Mouse (Mus musculus): ENCODE data around the gene BC048507. TPM values are rescaled to one million over a fixed set of nuclear protein-coding genes. Genes with fewer than 3 reads are reported as not detected.
"Not testable (repeated sequence)": the region's sequence is repeated elsewhere in the genome, so short reads cannot be mapped to it uniquely, and the experiment has no call there.

The BC048507 gene
- polyA plus RNA-seq (2015; fragmentation: Nextera tagmentation; extraction: Ambion mirVana) = not detected in 2 replicates

DNA sequence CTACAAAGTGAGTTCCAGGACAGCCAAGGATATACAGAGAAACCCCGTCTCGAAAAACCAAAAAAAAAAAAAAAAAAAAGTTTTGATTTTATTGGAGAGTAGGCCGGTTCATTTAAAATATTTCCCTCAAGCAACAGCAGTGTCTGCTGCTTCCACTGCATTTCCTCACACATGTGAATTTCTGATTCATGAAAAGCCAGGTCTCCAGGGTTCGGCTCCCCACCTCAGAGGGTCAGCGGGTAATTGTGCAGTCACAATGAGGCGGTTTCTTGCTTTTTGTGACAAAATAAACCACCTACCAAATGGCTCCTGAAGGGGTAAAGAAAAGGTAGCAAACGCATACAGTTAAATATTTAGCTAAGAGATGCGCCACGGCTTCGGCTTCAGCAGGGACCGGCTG lies at the start of gene BC048507:
Gene BC048507, plus strand, starts transcription at position 301 of the 400 bp plus-strand sequence.
- H3K9me3 ChIP-seq = no peaks in the 10 kb centered on the region
- no peak within 1 kb of the TSS for H3K4me3 ChIP-seq
- no peaks in the 10 kb centered on the region for H3K27me3 ChIP-seq
- no peaks in the 10 kb centered on the region for H3K4me1 ChIP-seq
- no peak for ATAC-seq (ENCODE audit: borderline replicate concordance, extremely low read depth, low FRiP score, low TSS enrichment)
- no peak within 1 kb of the TSS for H3K4me2 ChIP-seq
- no peaks in the 10 kb centered on the region for H3K36me3 ChIP-seq
- WGBS = 71% methylated on average over 11 of the region's 11 CpGs
- no peak within 1 kb of the TSS for H3K9ac ChIP-seq
- H3K27ac ChIP-seq = no peak within 1 kb of the TSS

DNA sequence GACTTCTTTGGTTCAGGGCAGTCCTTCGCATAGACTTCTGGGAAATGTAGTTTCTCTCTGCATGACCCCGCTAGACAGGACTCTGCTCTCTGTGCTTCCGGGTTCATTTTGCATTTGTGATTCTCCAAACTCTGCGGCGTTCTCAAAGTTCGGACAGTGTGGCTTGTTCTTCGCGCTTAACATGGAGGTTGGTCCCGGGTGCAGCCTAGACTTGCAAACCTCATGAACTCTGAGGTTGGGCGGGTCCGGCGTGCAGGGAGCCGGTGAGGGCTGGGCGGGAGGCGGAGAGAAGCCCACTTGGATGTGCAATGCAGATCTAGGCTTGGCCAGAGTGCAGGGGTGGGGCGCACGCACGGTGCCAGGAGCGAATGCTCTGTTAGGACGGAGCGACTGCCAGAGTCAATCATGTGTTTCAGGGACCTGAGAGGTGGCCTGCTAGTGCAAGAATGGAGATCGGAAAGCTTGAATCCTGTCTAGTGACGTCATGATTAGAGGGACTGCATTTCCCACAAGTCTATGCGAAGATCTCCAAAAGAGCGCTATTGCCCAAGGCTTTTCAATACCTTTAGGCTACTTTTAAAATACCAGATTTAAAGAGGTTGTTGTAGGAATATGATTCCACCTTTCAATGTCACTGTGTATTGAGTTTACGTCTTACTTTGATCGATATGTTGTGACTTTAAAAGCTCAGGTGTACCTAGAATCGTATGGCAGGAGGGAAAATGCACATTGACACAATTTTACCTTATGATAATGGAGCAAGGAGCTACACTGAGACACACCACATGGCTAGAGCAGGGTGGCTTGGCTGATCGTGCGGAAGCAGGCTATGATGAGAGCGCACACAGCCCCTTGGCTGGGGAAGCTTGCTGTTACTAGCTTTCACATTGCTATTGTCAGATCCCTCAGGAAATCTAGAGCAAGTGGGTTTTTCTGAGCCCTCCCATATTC lies 49.1 kb upstream of the BC048507 start, which contains the start of gene Zfp273:
Gene Zfp273, plus strand, starts transcription at position 31 of the 951 bp plus-strand sequence.
- peak; percentile 95 for ATAC-seq (ENCODE audit: borderline replicate concordance, extremely low read depth, low FRiP score, low TSS enrichment)
- peak within 1 kb of the TSS; percentile 89 for H3K27ac ChIP-seq
- H3K9me3 ChIP-seq = no peaks in the 10 kb centered on the region
- peak within 1 kb of the TSS; percentile 73 for H3K4me3 ChIP-seq
- H3K27me3 ChIP-seq = no peaks in the 10 kb centered on the region
- H3K36me3 ChIP-seq = 0 out of 2 replicates have a peak, but pooled peaks cover 5% of the 10 kb centered on the region
- peak within 1 kb of the TSS; percentile 72 for H3K4me2 ChIP-seq
- WGBS = 4% methylated on average over 31 of the region's 31 CpGs
- peak within 1 kb of the TSS; percentile 66 for H3K9ac ChIP-seq
- H3K4me1 ChIP-seq = no peaks in the 10 kb centered on the region

DNA sequence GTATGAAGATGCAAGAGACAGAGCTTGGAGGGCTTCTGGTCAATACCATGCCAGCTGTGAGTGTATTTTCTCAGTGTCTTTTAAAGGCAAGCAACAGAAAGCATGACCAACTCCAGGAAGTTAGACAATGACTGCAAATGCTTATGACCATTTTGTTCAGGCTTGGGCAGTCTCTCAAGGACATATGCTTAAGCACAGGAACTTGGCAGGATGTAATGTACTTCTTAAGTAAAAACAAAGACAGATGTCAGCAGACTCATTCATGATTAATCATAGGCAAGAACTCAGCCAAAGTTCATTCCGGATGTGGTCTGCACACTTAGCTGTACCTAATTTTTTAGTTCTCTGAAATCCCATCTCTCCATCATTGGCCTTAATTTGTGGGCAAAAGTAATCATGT lies 44.5 kb upstream of the BC048507 start:
- H3K27ac ChIP-seq = 0 out of 2 replicates have a peak overlapping the region, but pooled peaks have one; percentile 4
- 68% methylated on average over 1 of the region's 1 CpGs for WGBS
- ATAC-seq (ENCODE audit: borderline replicate concordance, extremely low read depth, low FRiP score, low TSS enrichment) = no peak
- no peak overlapping the region for H3K4me3 ChIP-seq
- no peak overlapping the region for H3K9ac ChIP-seq
- no peaks in the 10 kb centered on the region for H3K4me1 ChIP-seq
- H3K4me2 ChIP-seq = no peak overlapping the region
- peaks cover 9% of the 10 kb centered on the region; the same call in 1 of the 2 replicates for H3K36me3 ChIP-seq
- no peaks in the 10 kb centered on the region for H3K27me3 ChIP-seq
- no peaks in the 10 kb centered on the region for H3K9me3 ChIP-seq

DNA sequence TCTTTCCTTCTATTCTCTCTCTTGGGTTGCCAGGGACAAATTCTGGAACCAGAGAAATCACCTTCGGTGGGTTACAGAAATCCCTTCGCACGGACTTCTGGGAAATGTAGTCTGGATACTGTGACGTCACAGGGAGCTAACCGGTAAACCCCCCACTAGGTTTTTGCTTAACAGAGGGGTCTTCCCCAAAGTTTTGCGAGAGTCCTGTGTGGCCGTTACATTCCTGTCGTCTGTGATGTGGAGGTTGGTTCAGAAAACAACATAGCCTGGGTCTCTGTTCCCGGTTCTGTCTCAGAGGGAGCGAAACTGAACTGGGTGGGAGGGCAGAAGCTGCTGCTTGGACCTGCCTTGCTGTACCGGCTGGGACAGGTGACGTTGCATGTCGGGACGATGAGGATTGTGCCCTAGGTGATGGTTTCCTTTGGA lies 32.2 kb upstream of the BC048507 start, which contains the start of gene Gm10037:
Gene Gm10037, plus strand, starts transcription at position 196 of the 426 bp plus-strand sequence.
- Histone ChIP-seq H3K9me3 (peaks cover 7% of the 10 kb centered on the region; the same call in 1 of the 2 replicates), H3K27me3 (no peaks in the 10 kb centered on the region), H3K4me1 (no peaks in the 10 kb centered on the region), H3K27ac (no peak within 1 kb of the TSS), H3K4me3 (peak within 1 kb of the TSS; percentile 58), H3K4me2 (peak within 1 kb of the TSS; percentile 75), H3K36me3 (peaks cover 8% of the 10 kb centered on the region), H3K9ac (peak within 1 kb of the TSS; percentile 55)
- peak; percentile 81; the same call in 1 of the 2 replicates for ATAC-seq (ENCODE audit: borderline replicate concordance, extremely low read depth, low FRiP score, low TSS enrichment)
- WGBS = 2% methylated on average over 14 of the region's 14 CpGs

DNA sequence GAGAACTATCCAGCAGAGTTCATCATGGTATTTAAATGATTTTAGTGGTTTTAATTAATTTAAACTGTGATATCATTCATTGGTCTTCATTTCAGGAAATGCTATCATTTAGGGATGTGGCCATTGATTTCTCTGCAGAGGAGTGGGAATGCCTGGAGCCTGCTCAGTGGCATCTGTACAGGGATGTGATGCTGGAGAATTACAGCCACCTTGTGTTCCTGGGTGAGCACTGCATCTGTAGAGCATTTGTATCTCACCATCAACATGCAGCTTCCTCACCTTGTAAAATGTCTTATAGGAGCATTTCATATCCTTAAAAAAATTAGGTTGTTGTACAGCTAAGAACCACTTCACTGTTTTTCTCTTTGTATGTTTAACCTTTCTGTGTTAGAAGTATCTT lies 30.0 kb upstream of the BC048507 start:
- not testable (repeated sequence) for H3K4me3 ChIP-seq; H3K36me3 ChIP-seq; H3K9me3 ChIP-seq; H3K4me1 ChIP-seq; H3K27me3 ChIP-seq; H3K4me2 ChIP-seq; H3K27ac ChIP-seq; ATAC-seq (ENCODE audit: borderline replicate concordance, extremely low read depth, low FRiP score, low TSS enrichment); H3K9ac ChIP-seq

DNA sequence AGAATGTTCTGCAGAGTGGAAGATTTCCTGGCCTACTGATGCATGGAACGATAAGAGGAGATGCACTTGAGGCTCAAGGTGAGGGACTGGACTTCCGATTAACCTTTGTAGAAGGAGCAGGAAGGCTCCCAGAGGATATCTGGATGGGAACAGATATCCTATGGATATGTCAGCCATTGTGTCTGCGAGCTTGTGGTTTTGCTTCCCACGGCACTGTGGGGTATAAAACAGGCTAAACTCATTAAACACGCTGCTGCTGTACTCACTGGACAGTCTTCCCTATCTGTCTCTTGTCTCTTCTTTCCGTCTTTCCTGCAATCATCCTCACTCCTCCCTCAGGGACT lies 19.4 kb upstream of the BC048507 start:
- peak overlapping the region; percentile 37 for H3K4me3 ChIP-seq
- no peaks in the 10 kb centered on the region for H3K27me3 ChIP-seq
- no peak overlapping the region; the same call in 1 of the 2 replicates for H3K9ac ChIP-seq
- H3K4me1 ChIP-seq = peaks cover 7% of the 10 kb centered on the region
- no peaks in the 10 kb centered on the region for H3K9me3 ChIP-seq
- no peak overlapping the region for H3K27ac ChIP-seq
- WGBS = 44% methylated on average over 6 of the region's 6 CpGs
- ATAC-seq (ENCODE audit: borderline replicate concordance, extremely low read depth, low FRiP score, low TSS enrichment) = no peak
- peak overlapping the region; percentile 59 for H3K4me2 ChIP-seq
- H3K36me3 ChIP-seq = no peaks in the 10 kb centered on the region

DNA sequence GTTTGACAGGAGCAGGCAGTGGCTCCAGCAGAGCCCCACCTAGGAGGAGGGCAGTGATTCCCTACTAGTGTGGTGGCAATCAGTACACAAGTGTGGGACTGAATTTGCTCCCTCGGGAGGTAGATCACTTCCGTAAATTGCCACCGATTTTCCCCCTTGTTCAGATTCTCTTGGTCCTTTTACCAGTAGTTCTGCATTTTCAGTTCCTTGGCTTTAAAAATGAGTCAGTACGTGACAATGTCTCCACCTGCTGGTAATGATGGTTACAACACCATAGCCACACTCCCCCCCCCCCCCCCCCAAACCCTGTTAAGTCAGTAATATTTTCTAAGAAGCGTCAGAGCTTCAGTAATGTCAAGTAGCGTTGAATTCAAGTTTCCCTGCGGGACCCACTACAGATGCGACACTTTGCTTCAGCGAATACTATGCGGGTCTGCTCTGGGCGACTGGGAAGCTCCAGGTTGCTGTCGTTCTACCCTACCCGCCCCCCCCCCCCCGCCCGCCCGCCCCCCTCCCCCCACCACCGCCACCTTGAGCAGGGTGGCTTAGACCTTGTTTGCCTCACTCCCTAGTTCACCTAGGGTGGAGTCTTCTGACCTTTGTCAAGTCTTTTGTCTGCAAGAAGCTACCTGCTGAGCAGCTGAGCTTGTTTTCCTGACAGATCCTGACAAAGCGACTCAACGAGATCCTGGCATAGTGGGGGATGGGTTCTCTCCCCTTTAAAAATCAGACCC lies 18.8 kb upstream of the BC048507 start:
- Histone ChIP-seq H3K4me3 (peak overlapping the region; percentile 37), H3K36me3 (no peaks in the 10 kb centered on the region), H3K9me3 (no peaks in the 10 kb centered on the region), H3K27me3 (no peaks in the 10 kb centered on the region), H3K4me1 (peaks cover 7% of the 10 kb centered on the region), H3K9ac (peak overlapping the region; percentile 13; the same call in 1 of the 2 replicates), H3K4me2 (peak overlapping the region; percentile 59), H3K27ac (no peak overlapping the region)
- peak; percentile 23; the same call in 1 of the 2 replicates for ATAC-seq (ENCODE audit: borderline replicate concordance, extremely low read depth, low FRiP score, low TSS enrichment)
- 1% methylated on average over 14 of the region's 19 CpGs for WGBS

DNA sequence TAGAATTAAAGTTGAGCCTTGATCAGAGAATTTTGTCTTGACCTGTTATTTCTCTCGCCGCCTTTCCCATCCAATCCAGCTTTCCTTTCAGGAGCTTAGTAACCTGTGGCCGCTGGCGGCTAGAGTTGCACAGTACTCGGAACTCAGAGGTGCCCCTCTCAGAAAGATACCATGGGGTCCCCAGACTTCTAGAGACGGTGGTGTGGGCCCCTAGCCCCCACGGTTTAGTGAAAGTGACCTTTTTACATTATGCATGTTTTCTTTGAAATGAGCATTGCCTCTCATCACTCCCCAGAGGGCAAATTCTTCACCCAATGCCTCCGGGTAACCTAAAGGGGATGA lies 18.3 kb upstream of the BC048507 start:
- Histone ChIP-seq H3K27me3 (no peaks in the 10 kb centered on the region), H3K9me3 (no peaks in the 10 kb centered on the region), H3K9ac (peak overlapping the region; percentile 13; the same call in 1 of the 2 replicates), H3K4me2 (peak overlapping the region; percentile 59), H3K36me3 (no peaks in the 10 kb centered on the region), H3K4me1 (peaks cover 7% of the 10 kb centered on the region), H3K27ac (no peak overlapping the region), H3K4me3 (peak overlapping the region; percentile 37)
- ATAC-seq (ENCODE audit: borderline replicate concordance, extremely low read depth, low FRiP score, low TSS enrichment) = no peak
- 19% methylated on average over 8 of the region's 8 CpGs for WGBS

DNA sequence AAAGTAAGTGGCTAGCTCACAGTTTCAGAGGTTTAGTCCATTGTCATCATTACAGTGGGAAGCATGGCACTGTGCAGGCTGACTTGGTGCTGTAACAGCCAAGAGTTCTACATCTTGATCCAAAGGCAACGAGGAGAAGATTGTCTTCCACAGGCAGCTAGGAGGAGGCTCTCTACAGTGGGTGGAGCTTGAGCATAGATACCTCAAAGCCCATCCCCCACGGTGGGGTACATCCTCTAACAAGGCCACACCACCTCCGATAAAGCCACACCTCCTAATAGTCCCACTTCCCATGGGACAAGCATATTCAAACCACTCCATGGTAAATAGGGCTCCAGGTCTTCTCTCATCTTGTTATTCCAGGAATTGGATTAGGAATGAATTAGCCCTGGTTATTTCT lies 12.8 kb upstream of the BC048507 start:
- H3K4me1 ChIP-seq = no peaks in the 10 kb centered on the region
- no peak overlapping the region for H3K27ac ChIP-seq
- no peaks in the 10 kb centered on the region for H3K9me3 ChIP-seq
- H3K4me3 ChIP-seq = no peak overlapping the region
- H3K36me3 ChIP-seq = no peaks in the 10 kb centered on the region
- H3K27me3 ChIP-seq = no peaks in the 10 kb centered on the region
- 71% methylated on average over 3 of the region's 3 CpGs for WGBS
- no peak overlapping the region for H3K9ac ChIP-seq
- H3K4me2 ChIP-seq = no peak overlapping the region
- no peak for ATAC-seq (ENCODE audit: borderline replicate concordance, extremely low read depth, low FRiP score, low TSS enrichment)

DNA sequence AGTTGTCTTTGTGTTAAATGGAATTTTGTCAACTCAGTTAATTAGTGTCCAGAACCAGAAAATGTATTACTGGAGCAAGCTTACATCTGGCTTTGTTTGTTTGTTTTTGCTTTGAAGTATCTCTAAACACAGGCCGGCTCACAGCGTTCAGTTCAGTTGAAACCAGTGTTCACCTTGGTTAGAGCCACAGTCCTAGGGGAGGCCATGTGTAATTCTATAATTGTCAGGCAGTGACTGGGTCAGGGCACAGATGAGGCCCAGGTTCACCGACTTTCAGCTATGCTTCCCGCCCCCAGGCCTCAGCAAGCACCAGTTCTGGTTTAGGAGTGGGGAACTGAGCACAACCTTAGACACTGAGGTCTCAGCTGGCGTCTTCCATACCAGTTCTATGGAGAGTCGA lies 10.0 kb upstream of the BC048507 start:
- H3K9me3 ChIP-seq = no peaks in the 10 kb centered on the region
- H3K4me2 ChIP-seq = no peak overlapping the region
- no peaks in the 10 kb centered on the region for H3K27me3 ChIP-seq
- ATAC-seq (ENCODE audit: borderline replicate concordance, extremely low read depth, low FRiP score, low TSS enrichment) = no peak
- H3K9ac ChIP-seq = no peak overlapping the region
- H3K4me1 ChIP-seq = no peaks in the 10 kb centered on the region
- H3K4me3 ChIP-seq = no peak overlapping the region
- 57% methylated on average over 6 of the region's 6 CpGs for WGBS
- H3K27ac ChIP-seq = no peak overlapping the region
- no peaks in the 10 kb centered on the region for H3K36me3 ChIP-seq

DNA sequence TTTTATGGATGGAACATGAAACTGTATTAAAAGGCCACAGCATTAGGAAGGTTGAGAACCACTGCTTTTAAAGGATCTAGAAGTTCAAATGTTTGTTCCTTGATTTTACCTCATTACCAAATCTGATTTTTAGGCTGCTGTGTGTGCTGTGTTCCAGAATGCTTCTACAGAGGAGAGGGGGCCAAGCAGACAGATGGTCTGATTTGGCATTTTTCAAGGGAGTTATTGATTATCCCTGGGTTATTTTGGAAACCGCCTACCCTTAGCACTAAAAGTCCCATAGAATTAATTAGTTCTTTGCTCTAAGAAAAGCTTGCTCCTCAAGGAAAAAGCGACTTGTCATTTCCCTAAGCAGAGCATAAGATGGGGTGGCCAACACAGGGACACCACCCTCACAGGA lies 9.1 kb upstream of the BC048507 start:
- H3K27ac ChIP-seq = no peak overlapping the region
- no peaks in the 10 kb centered on the region for H3K36me3 ChIP-seq
- 76% methylated on average over 2 of the region's 2 CpGs for WGBS
- no peak overlapping the region for H3K4me3 ChIP-seq
- H3K4me2 ChIP-seq = no peak overlapping the region
- H3K9me3 ChIP-seq = no peaks in the 10 kb centered on the region
- no peaks in the 10 kb centered on the region for H3K4me1 ChIP-seq
- H3K9ac ChIP-seq = no peak overlapping the region
- ATAC-seq (ENCODE audit: borderline replicate concordance, extremely low read depth, low FRiP score, low TSS enrichment) = no peak
- no peaks in the 10 kb centered on the region for H3K27me3 ChIP-seq

DNA sequence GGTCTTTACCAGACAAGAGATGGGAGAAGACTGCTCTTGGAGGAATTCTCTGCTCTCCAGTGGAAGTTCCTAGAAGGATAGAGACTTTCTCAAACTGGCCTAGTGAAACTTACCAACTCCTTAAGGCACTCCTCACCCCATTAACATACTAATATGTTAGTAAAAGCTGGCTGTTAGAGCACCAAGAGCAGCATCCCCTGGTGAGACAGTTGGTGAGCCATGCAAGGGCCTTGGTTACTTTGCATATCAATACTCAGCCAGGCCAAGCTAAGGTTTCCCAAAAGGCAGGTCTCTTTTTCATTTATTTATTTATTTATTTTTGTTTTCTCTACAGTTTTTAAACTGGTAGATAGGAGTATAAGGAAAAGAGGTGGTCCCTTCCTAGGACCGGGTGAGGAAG lies 5.8 kb upstream of the BC048507 start:
- no peaks in the 10 kb centered on the region for H3K4me1 ChIP-seq
- no peak overlapping the region for H3K9ac ChIP-seq
- H3K4me2 ChIP-seq = no peak overlapping the region
- WGBS = 16% methylated on average over 1 of the region's 1 CpGs
- H3K4me3 ChIP-seq = no peak overlapping the region
- H3K9me3 ChIP-seq = no peaks in the 10 kb centered on the region
- H3K36me3 ChIP-seq = no peaks in the 10 kb centered on the region
- H3K27me3 ChIP-seq = no peaks in the 10 kb centered on the region
- no peak overlapping the region for H3K27ac ChIP-seq
- ATAC-seq (ENCODE audit: borderline replicate concordance, extremely low read depth, low FRiP score, low TSS enrichment) = no peak
